Mouse (Mus musculus) testis, postnatal 10 days (tissue): Measurements from ENCODE around the gene Pcsk5.

Experiments used
- DNase-seq: peaks from one replicate; pipeline ENCODE4 v3.0.0; 2021; ENCODE audit warnings: low spot score

The Pcsk5 gene

DNA sequence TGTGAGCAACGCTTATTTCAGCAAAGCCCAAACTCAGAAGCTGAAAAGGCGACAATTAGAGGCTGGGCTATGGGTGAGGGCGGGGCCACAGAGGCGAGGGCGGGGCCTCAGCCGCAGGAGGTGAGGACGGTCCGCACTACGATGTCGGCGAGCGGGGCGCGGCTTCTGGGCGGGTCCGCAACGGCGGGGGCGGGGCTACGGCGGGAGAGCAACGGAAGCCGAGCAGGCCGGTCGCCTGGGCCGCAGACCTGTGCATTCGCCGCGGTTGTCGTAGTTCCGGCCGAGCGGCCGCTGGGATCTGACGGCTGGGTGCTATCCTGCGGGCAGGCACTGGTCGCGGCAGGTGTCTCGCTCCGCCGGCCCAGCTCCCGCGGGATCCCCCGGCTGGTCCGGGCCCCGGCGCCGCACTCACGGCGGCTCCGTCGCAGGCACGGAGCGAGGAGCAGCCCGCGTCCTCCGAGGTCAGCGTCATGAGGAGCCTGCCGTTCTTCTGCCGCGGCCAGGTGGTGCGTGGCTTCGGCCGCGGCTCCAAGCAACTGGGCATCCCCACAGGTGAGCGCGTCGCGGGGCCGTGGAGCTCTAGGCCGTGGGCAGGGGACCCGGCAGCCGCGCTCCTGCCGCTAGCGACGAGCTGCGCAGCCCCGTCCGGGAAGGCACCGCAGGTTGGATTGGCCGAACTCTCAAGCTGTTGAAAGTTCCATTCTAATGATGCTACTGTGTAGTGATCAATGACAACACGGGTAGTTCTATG, 443.4 kb downstream of the Pcsk5 start, which contains the start of gene Rfk:
Rfk (plus strand) TSS at position 203 of the 751 bp plus-strand sequence.
- peak; percentile 98 for DNase-seq

DNA sequence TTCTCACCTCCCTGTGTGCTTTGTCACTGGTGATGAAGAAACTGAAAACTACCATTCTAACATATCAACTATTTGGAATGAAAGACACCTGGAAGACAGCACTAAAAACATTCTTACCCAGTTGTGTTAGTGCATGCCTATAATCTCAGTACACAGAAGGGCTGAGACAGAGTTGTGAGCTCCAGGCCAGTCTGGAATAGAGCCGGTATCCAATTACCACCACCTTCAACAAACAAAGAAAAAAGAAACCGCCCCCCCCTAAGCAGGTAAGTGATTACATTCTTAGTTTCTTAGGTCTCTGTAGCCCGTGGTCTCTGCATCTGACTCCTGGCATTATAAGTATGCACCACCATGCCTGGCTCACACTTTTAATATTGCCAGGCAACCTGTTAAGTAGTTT, 444.6 kb downstream of the Pcsk5 start:
- no peak for DNase-seq

DNA sequence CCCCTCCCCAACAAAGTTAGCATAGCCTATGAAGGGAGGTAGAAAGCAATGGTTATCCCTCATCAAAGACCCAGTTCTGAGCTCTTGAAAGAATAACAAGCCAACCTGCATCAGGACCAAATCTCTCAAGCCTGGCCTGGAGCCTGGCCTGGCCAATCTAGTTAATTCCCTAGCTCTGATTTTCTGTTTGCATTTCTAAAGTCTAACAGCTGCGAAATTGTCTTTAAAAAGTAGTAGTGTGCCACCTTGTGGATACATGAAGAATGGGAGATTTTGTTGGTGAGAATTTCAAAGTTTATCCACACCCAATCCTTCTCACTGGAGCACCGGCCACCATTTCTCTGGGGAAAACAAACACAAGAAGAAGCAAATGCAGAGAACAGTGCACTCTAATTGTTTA, 449.0 kb downstream of the Pcsk5 start:
- no peak for DNase-seq

DNA sequence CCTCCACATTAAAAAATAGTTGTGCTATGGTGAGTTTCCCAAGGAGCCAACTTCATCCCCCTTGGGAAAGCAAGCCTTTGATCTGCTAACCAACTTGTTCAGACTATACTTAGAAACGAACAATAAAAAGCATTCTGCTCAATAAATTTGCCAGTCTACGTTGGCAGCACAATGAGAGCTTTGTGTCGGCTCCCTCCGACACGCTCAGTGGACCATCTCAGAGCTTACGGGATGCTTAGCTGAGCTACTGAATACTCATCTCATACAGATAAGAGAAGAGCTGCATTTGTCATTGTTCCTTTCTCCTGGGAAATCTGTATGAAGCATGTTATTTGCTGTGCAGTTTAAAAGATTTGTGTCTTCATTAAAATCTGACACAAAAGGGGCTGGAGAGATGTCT, 451.0 kb downstream of the Pcsk5 start:
- DNase-seq, result no peak

DNA sequence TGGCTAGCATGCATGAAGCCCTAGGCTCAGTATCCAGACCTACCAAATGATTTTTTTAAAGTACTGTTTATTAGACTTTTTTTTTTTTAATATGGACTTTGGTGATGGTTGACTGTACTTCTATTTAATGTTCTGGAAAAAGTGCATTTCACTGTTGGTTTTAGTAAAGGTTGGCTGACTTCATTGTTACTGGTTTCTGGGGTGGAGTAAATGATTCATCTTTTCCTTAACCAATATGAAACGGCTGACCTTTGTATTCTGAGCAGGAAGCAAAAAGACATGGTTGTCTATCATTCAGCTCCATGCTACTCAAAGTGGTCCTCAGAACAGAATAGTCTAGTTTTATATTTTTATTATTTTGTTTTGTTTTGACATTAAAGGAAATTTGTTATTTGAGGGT, 452.0 kb downstream of the Pcsk5 start:
- no peak for DNase-seq

DNA sequence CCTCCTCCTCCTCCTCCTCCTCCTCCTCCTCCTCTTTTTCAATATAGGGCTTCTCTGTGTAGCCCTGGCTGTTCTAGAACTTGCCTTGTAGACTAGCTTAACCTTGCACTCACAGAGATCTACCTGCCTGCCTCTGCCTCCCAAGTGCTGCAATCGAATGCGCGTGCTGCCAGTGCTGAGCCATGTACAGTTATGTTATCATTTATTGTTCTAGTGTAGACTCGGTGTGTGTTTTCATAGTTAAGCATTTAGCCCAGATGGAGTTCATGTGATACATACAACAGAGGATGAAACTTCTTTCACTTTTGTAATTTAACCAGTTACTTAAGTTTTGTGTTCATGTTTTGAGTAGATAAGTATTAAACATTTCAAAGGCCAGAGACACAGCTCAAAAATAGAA, 452.4 kb downstream of the Pcsk5 start:
- DNase-seq, result no peak

DNA sequence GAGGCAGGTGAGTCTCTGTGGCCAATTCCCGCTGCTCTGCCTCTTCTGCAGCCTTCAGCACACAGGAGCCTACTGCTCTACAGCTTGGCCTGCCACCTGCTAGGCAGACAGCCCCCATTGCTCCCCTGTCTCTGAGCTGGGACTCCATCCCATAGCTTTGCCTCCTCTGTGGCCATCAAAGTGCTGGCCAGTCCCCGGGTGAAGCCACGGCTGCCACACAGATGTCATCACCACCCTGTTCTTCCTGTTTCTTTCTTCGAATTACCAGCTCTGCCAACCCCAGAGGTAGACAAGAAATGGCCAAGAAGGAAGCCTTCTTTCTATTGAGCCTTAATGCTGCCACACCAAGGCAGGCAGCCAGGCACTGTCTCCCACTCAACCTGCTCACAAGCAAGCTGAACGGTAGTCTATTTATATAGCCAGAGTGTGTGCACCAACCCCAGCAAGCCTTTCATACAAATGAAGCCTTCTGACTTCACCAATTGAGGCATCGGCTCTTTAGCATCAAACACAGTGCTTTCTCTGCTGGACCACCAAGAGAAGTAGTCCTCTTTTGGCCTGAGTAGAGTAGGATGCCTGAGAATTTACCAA, 454.5 kb downstream of the Pcsk5 start:
- no peak for DNase-seq
